Mouse (Mus musculus): ENCODE measurements around the gene Siah3. TPM values are rescaled to one million over a fixed set of nuclear protein-coding genes. Genes with fewer than 3 reads are reported as not detected.

The Siah3 gene
- total RNA-seq, 1 experiment, result not detected

DNA sequence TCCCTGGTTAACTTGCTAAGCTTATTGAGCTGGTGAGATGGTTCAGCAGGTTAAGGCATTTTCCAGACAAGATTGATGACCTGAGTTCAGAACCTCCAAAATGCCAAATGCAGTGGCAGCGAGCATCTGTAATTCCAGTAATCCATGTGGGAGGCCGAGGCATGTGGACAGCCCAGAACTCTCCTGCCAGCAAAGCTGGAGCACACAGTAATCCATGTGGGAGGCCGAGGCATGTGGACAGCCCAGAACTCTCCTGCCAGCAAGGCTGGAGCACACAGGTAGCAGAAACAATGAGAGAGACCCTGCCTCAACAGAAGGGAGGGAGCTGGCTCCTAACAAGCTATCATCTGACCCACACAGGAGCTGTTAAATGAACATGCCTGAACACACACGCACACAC, 13.2 kb downstream of the Siah3 start:
- no peak for TF ChIP-seq CHD2 (IDR thresholded peaks at IDR 0.05; ENCODE audit: low read depth, low read length)
- no peak for TF ChIP-seq HCFC1 (IDR thresholded peaks at IDR 0.05; ENCODE audit: borderline replicate concordance, insufficient read depth, low read length)
- no peak for TF ChIP-seq ZC3H11A (IDR thresholded peaks at IDR 0.05; ENCODE audit: borderline replicate concordance, low read depth, low read length)
- no peak for TF ChIP-seq MAFK (IDR thresholded peaks at IDR 0.05; ENCODE audit: insufficient read depth, low read depth, low read length)
- no peak for TF ChIP-seq ZNF384 (IDR thresholded peaks at IDR 0.05; ENCODE audit: low read depth, low read length)
- H3K9me3 ChIP-seq (ENCODE audit: control insufficient read depth, insufficient read depth, low read depth, low read length), result no peaks in the 10 kb centered on the region
- in situ Hi-C loops (cut with MboI; ENCODE audit: low sequenced_read_pairs in 2 of 2, unreplicated experiment in 2 of 2), result no loop called here

DNA sequence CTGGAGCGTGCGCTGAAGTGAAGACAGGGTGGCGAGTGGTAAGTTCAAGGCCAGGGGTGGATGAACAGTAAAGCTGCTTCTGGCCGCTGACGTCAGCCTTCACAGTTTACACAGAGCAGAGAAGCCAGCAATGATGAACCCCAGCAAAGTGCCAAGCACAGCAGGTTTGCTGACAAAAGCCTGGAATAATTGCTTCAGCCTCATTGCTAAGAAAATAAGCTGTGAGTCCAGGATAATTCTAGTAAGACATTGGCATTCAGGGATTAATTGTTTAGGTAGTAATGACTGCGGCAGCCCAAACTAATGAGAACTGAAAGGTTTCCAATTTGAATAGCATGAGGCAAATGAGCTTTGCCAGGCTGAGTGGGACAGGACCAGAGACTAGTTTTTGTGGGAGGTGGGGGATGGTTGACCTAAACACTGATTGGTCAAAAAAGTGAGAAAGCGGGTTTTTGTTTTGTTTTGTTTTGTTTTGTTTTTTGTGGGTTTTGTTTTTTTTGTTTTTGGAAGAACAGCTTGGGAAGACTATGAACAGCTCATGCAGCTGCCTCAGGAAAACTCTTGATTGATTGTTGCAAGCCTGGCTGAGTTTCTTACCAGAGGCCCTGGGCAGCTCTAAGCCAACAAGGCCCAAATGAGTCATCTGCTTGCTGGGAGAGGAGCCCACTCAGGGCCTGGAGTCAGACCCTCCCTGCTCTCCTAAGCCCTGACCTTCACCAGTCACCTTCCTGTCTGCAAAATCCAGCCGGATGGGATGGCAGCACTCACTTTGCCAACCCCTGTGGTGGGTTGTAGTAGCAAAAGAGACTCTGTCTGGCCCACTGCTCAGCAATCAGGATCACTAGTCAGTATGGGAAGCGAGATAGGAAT, 17.5 kb downstream of the Siah3 start:
- TF ChIP-seq MAFK (IDR thresholded peaks at IDR 0.05; ENCODE audit: insufficient read depth, low read depth, low read length) (no peak), ZC3H11A (IDR thresholded peaks at IDR 0.05; ENCODE audit: borderline replicate concordance, low read depth, low read length) (no peak), ZNF384 (IDR thresholded peaks at IDR 0.05; ENCODE audit: low read depth, low read length) (no peak), HCFC1 (IDR thresholded peaks at IDR 0.05; ENCODE audit: borderline replicate concordance, insufficient read depth, low read length) (no peak), CHD2 (IDR thresholded peaks at IDR 0.05; ENCODE audit: low read depth, low read length) (no peak)
- H3K4me1 ChIP-seq (ENCODE audit: control insufficient read depth in 2 of 2, insufficient read depth in 2 of 2, low read length in 2 of 2, poor library complexity in 1 of 2), result no peaks in the 10 kb centered on the region
- H3K4me3 ChIP-seq (ENCODE audit: insufficient read depth in 1 of 2, low read depth in 1 of 2, low read length in 2 of 2, poor library complexity in 1 of 2, severe bottlenecking in 1 of 2), result no peak overlapping the region
- H3K9me3 ChIP-seq (ENCODE audit: control insufficient read depth, insufficient read depth, low read depth, low read length), result no peaks in the 10 kb centered on the region
- in situ Hi-C loops (cut with MboI; ENCODE audit: low sequenced_read_pairs in 2 of 2, unreplicated experiment in 2 of 2), result no loop called here
- H3K9ac ChIP-seq (ENCODE audit: insufficient read depth, low read depth, low read length, poor library complexity, severe bottlenecking), result no peak overlapping the region
- H3K36me3 ChIP-seq (ENCODE audit: control insufficient read depth, insufficient read depth, low read length, poor library complexity, severe bottlenecking), result no peaks in the 10 kb centered on the region
- H3K27ac ChIP-seq (ENCODE audit: insufficient read depth, low read depth, low read length, poor library complexity, severe bottlenecking), result no peak overlapping the region
- DNase-seq (ENCODE audit: low read depth, low spot score), result no peak

More for the DNA sequence above, 13.2 kb downstream of the Siah3 start:
- Histone ChIP-seq H3K4me3 (ENCODE audit: insufficient read depth in 1 of 2, low read depth in 1 of 2, low read length in 2 of 2, poor library complexity in 1 of 2, severe bottlenecking in 1 of 2) (no peak overlapping the region), H3K4me1 (ENCODE audit: control insufficient read depth in 2 of 2, insufficient read depth in 2 of 2, low read length in 2 of 2, poor library complexity in 1 of 2) (no peaks in the 10 kb centered on the region), H3K9ac (ENCODE audit: insufficient read depth, low read depth, low read length, poor library complexity, severe bottlenecking) (no peak overlapping the region), H3K36me3 (ENCODE audit: control insufficient read depth, insufficient read depth, low read length, poor library complexity, severe bottlenecking) (no peaks in the 10 kb centered on the region), H3K27ac (ENCODE audit: insufficient read depth, low read depth, low read length, poor library complexity, severe bottlenecking) (no peak overlapping the region)
- no peak for DNase-seq (ENCODE audit: low read depth, low spot score)

DNA sequence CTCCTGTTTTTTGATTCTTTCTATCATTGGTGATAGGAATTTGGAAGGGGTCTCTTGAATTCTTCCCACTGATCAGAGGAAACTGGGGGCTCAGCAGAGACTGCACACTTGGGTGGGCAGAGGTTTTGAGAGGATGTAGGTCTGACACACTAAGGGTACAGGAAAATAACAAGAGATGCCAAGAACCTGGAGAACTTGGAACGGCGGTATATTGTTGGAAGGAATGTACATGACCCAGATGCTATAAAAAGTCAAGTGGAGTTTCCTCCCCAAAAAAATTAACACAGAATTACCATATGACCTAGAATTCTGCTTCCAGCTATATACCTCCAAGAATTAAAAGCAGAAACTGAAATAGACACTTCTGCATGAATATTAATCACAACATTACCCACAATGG, 20.1 kb downstream of the Siah3 start:
- Histone ChIP-seq H3K27ac (ENCODE audit: insufficient read depth, low read depth, low read length, poor library complexity, severe bottlenecking) (no peak overlapping the region), H3K9ac (ENCODE audit: insufficient read depth, low read depth, low read length, poor library complexity, severe bottlenecking) (no peak overlapping the region), H3K36me3 (ENCODE audit: control insufficient read depth, insufficient read depth, low read length, poor library complexity, severe bottlenecking) (no peaks in the 10 kb centered on the region), H3K9me3 (ENCODE audit: control insufficient read depth, insufficient read depth, low read depth, low read length) (no peaks in the 10 kb centered on the region), H3K4me1 (ENCODE audit: control insufficient read depth in 2 of 2, insufficient read depth in 2 of 2, low read length in 2 of 2, poor library complexity in 1 of 2) (no peaks in the 10 kb centered on the region), H3K4me3 (ENCODE audit: insufficient read depth in 1 of 2, low read depth in 1 of 2, low read length in 2 of 2, poor library complexity in 1 of 2, severe bottlenecking in 1 of 2) (no peak overlapping the region)
- in situ Hi-C loops (cut with MboI; ENCODE audit: low sequenced_read_pairs in 2 of 2, unreplicated experiment in 2 of 2), result no loop called here
- DNase-seq (ENCODE audit: low read depth, low spot score), result no peak
- TF ChIP-seq MAFK (IDR thresholded peaks at IDR 0.05; ENCODE audit: insufficient read depth, low read depth, low read length), result no peak

DNA sequence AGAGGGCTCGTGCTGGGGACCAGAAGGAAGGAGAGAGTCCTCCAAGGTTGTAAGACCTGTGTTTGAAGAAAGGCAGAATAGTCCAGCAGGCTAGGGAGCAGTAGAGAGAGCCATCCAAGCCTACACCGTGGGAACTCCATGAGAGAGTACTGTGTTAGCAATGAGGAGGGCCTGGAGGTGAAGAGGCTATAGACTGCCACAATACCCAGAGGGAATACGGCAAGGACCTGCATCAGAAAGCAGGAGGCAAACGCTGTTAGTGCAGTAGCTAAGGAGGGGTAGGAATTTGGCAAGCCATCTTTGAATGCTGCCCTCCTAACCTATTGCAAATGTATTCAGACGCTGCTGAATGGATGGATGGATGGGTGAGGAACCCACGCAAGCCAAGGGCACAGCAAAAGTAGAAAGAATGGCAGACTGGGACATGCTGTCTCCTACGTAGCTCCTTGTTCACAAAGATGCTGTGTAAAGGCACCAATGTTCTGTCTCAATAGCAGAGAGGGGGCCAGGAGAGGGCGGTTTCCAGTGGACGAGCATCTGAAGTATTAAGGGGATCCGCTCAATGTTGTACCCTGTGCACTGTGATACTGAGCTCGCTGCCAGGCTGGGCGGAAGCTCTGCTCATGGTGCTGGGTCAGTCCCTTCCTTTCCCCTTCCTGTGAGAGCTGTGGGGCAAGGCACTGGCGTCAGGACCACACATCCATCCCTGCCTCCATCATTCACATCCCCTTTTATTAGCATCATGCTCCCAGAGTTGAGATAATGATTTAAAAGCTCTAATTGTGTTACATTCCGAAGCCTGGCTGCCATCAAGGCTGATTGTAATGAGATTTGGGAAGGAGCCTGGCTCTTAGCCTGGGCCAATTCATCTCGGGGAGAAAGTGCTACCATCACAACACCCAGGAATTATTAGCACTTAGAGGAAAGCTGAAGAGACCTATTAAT, 26.7 kb downstream of the Siah3 start:
- no peak for DNase-seq (ENCODE audit: low read depth, low spot score)
- no peak overlapping the region for H3K9ac ChIP-seq (ENCODE audit: insufficient read depth, low read depth, low read length, poor library complexity, severe bottlenecking)
- no peak for TF ChIP-seq ZNF384 (IDR thresholded peaks at IDR 0.05; ENCODE audit: low read depth, low read length)
- no peak for TF ChIP-seq CHD2 (IDR thresholded peaks at IDR 0.05; ENCODE audit: low read depth, low read length)
- TF ChIP-seq HCFC1 (IDR thresholded peaks at IDR 0.05; ENCODE audit: borderline replicate concordance, insufficient read depth, low read length), result no peak
- TF ChIP-seq MAFK (IDR thresholded peaks at IDR 0.05; ENCODE audit: insufficient read depth, low read depth, low read length), result no peak
- no peak for TF ChIP-seq ZC3H11A (IDR thresholded peaks at IDR 0.05; ENCODE audit: borderline replicate concordance, low read depth, low read length)
- H3K9me3 ChIP-seq (ENCODE audit: control insufficient read depth, insufficient read depth, low read depth, low read length), result no peaks in the 10 kb centered on the region
- in situ Hi-C loops (cut with MboI; ENCODE audit: low sequenced_read_pairs in 2 of 2, unreplicated experiment in 2 of 2), result no loop called here
- no peak overlapping the region for H3K27ac ChIP-seq (ENCODE audit: insufficient read depth, low read depth, low read length, poor library complexity, severe bottlenecking)
- H3K4me1 ChIP-seq (ENCODE audit: control insufficient read depth in 2 of 2, insufficient read depth in 2 of 2, low read length in 2 of 2, poor library complexity in 1 of 2), result no peaks in the 10 kb centered on the region
- no peak overlapping the region for H3K4me3 ChIP-seq (ENCODE audit: insufficient read depth in 1 of 2, low read depth in 1 of 2, low read length in 2 of 2, poor library complexity in 1 of 2, severe bottlenecking in 1 of 2)
- H3K36me3 ChIP-seq (ENCODE audit: control insufficient read depth, insufficient read depth, low read length, poor library complexity, severe bottlenecking), result no peaks in the 10 kb centered on the region

Data from ES-E14 (cell line).